Comparison of ENCODE assay signal across 8 mouse cellular contexts in the genomic region with DNA sequence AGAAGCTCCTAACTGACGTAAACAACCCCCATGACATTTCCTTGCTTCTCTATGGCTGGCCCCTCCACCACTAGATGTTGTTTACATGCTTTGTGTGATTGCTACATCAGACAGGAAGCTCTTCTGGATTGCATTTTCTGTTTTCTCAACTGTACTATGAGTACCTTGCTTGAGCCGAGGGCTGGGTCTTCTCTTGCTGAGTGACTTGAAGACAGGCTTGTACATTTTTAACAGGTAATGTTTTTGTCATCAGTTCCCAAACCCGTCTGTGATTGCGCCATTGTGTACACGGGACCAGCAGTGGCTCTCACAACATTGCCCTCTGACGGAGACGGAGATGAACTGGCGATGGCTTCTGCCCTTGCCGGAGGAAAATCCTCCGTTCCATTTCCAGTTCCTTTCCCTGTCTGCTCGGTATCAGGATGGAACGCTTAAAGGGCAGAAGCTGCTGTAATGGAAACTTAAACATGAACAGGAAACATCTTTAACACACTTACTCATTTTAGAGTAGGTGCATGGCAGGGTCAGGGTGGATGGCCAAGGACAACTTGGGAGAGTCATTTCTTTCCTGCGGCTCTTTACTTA.
DNase-seq lines count a peak whose midpoint lies in the region; ATAC-seq lines count a peak whose summit lies in the region.

No protein-coding gene starts in this region.

- peak; percentile 78 for ATAC-seq in CD4-positive, CD25-positive, alpha-beta regulatory T cell, adult 4 months

- DNase-seq in adrenal gland, postnatal 10 days = peak; percentile 58
- peak; percentile 14 for DNase-seq in heart, postnatal 25 days (ENCODE audit: low spot score)
- peak; percentile 25 to 52 for DNase-seq in lung, adult 18-20 months
- DNase-seq in ovary, postnatal 14 days (ENCODE audit: low spot score) = no peak
- no peak for DNase-seq in spleen, postnatal 4 days (ENCODE audit: low spot score in 2 of 2)
- DNase-seq in spleen, adult 12 weeks (ENCODE audit: low spot score) = no peak
- no peak for DNase-seq in MN1 (ENCODE audit: low spot score)

- intact Hi-C loops in heart, postnatal 25 days (cut with DNase I) = loop anchor here (5.0 to 10.0 kb wide), 3 partner anchors 45 to 223 kb away; no protein-coding TSS in a partner anchor

Comparison
In these comparisons a context has a peak if more than half of its experiments do, and no peak if none do; other contexts are left out.
1. DNase-seq: peak in adrenal gland, postnatal 10 days (single experiment), heart, postnatal 25 days (single experiment) and lung, adult 18-20 months (2 of 2); none in ovary, postnatal 14 days (single experiment), spleen, postnatal 4 days (0 of 2), spleen, adult 12 weeks (single experiment) and MN1 (single experiment).